Mouse (Mus musculus) liver, postnatal 0 days (tissue): ENCODE data around the gene Il18rap. TPM values are rescaled to one million over a fixed set of nuclear protein-coding genes. Genes with fewer than 3 reads are reported as not detected.

Experiments
- ATAC-seq: fragments of 200-750 bp; cut with Nextera tagmentation; 2 replicates; pipeline ENCODE4 v1.8.0; 2017; ENCODE audit warnings: mild to moderate bottlenecking, moderate library complexity
- DNase-seq: peaks from one replicate; pipeline ENCODE4 v3.0.0-alpha.2; 2016
- H3K27ac ChIP-seq: fragments of 300-500 bp; sonication (generic); 2 replicates; pipeline ENCODE4 v1.5.1; 2014; ENCODE audit warnings: antibody characterized with exemption, moderate library complexity, mild to moderate bottlenecking, low read depth
- H3K27me3 ChIP-seq: fragments of 300-500 bp; sonication (generic); 2 replicates; pipeline ENCODE4 v1.6.1; 2014; ENCODE audit warnings: low read length, control low read depth, mixed read lengths; ENCODE audit not compliant: insufficient read depth
- H3K36me3 ChIP-seq: fragments of 300-500 bp; sonication (generic); replicated peaks from 2 replicates; pipeline ENCODE4 v1.6.1; 2014; ENCODE audit warnings: mild to moderate bottlenecking, control low read depth, low read length, moderate library complexity, mixed read lengths; ENCODE audit not compliant: insufficient read depth
- H3K4me1 ChIP-seq: fragments of 300-500 bp; sonication (generic); 2 replicates; pipeline ENCODE4 v1.6.1; 2014; ENCODE audit warnings: antibody characterized with exemption, mild to moderate bottlenecking, control low read depth; ENCODE audit not compliant: insufficient read depth
- H3K4me2 ChIP-seq: fragments of 300-500 bp; sonication (generic); 2 replicates; pipeline ENCODE4 v1.6.1; 2014; ENCODE audit warnings: low read depth, mild to moderate bottlenecking, low read length, moderate library complexity, mixed read lengths
- H3K4me3 ChIP-seq: fragments of 300-500 bp; sonication (generic); 2 replicates; pipeline ENCODE4 v1.5.1; 2014; ENCODE audit warnings: low read depth, low read length
- H3K9ac ChIP-seq: fragments of 300-500 bp; sonication (generic); replicated peaks from 2 replicates; pipeline ENCODE4 v1.6.1; 2014; ENCODE audit warnings: mild to moderate bottlenecking, moderate library complexity
- H3K9me3 ChIP-seq: fragments of 300-500 bp; sonication (generic); 2 replicates; pipeline ENCODE4 v1.6.1; 2016; ENCODE audit warnings: mild to moderate bottlenecking, control low read depth, low read length, mixed read lengths
- CTCF ChIP-seq: sonication (generic); IDR thresholded peaks from 2 replicates; pipeline ENCODE4 v1.5.1; 2016; ENCODE audit warnings: antibody characterized with exemption, low read depth
- EP300 ChIP-seq: IDR thresholded peaks from 2 replicates; pipeline ENCODE4 v1.6.1; 2016; ENCODE audit warnings: antibody characterized with exemption, low read depth, mild to moderate bottlenecking
- WGBS: fragments of 180-500 bp; shearing (Covaris S2); extraction: QIAGEN DNeasy Blood & Tissue Kit; methylation state at CpG from one replicate; pipeline ENCODE4 v1.1.7; 2014; ENCODE audit not compliant: insufficient replicate concordance; 5-methylcytosine and 5-hydroxymethylcytosine counted together
- polyA plus RNA-seq: library from polyadenylated mRNA; unstranded; fragments of >200 nt; fragmentation: Nextera tagmentation; extraction: Ambion mirVana; gene quantifications from 2 replicates; pipeline ENCODE4 v1.2.1, GENCODE M21; 2015

Gene Il18rap
- polyA plus RNA-seq, 1 experiment from 2014 or later, result 1.7 TPM

- no peaks in the 10 kb centered on the region for H3K9me3 ChIP-seq
- no peak overlapping the region for H3K4me2 ChIP-seq
- DNase-seq, result no peak
- 37% methylated on average over 4 of the region's 4 CpGs for WGBS
- no peaks in the 10 kb centered on the region for H3K36me3 ChIP-seq
- no peak overlapping the region for H3K27ac ChIP-seq
- no peak overlapping the region for H3K9ac ChIP-seq
- no peak overlapping the region for H3K4me3 ChIP-seq
- no peak for ATAC-seq
- TF ChIP-seq EP300 (no peak), CTCF (no peak)
- peaks cover 4% of the 10 kb centered on the region; the same call in 1 of the 2 replicates for H3K4me1 ChIP-seq
- H3K27me3 ChIP-seq, result no peaks in the 10 kb centered on the region
Measured at GRCm38 (mm10) chr1:40501126-40501525, 14.0 kb upstream of the Il18rap start.

DNA sequence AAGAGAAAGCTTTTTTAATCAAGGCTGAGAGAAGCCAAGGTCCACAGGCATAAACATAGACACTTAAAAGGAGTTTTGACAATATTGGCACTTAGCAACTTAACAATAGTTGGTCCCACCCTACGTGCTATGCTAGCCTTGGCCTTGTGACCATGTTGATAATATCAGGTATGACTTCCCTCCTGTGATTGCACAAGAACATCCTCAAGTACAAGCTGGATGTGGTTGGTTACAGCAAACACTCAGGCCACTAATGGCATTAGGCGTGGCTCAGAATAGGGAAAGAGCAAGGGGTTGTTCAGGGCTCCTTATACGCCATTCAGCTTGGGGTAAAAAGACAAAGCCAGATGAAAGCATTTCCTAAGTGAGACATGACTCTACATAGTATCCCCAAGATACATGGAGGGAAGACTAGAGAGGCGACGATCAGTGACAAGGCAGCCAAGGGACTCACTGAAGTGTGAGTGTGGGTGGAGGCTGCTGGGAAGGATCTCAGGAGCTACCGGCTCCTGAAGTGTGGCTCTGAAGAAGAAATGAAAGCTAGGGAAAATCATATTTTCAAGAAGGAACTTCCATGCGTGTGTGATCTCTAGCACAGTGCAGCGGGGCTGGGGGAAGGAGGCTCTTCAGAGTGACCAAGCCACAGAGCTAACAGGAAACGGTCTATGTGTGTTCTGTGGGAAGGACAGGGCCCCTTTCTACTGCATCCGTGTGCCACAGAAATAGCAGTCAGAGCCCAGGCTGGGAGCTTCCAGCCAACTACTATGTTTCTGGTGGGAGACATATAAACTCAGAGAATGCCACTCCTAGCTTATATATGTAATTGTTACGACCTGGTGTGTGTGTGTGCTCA, 13.4 kb upstream of the Il18rap start:
- Histone ChIP-seq H3K27ac (peak overlapping the region; percentile 78), H3K36me3 (no peaks in the 10 kb centered on the region), H3K4me2 (peak overlapping the region; percentile 35), H3K9ac (no peak overlapping the region), H3K4me1 (peaks cover 4% of the 10 kb centered on the region; the same call in 1 of the 2 replicates), H3K9me3 (no peaks in the 10 kb centered on the region), H3K4me3 (no peak overlapping the region), H3K27me3 (no peaks in the 10 kb centered on the region)
- TF ChIP-seq EP300, result no peak
- no peak for TF ChIP-seq CTCF
- ATAC-seq, result 0 out of 2 replicates have a peak, but pooled peaks have one; percentile 23
- 35% methylated on average over 11 of the region's 11 CpGs for WGBS
- no peak for DNase-seq

DNA sequence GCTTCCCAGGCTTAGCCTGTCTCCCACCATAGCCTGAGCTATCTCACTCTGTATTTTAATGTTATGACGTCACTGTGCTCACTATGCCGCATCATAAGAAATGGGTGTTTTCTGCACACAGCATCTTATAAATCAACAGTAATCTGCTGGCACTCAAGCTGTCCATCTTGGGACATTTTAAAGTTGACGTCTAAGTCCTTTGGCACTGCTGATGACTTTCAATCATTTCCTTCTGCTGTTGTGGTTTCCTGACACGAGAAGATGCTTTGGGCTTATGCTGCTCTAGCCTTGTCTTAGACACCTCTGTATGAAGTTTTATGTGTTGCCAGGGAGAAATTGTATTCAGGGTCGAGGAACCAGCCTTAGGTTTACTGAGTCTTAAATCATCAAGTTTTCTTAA, 10.6 kb upstream of the Il18rap start:
- no peak overlapping the region for H3K4me3 ChIP-seq
- H3K9me3 ChIP-seq, result no peaks in the 10 kb centered on the region
- H3K27me3 ChIP-seq, result no peaks in the 10 kb centered on the region
- ATAC-seq (no peak), DNase-seq (no peak)
- no peak overlapping the region for H3K4me2 ChIP-seq
- H3K36me3 ChIP-seq, result no peaks in the 10 kb centered on the region
- H3K4me1 ChIP-seq, result peaks cover 4% of the 10 kb centered on the region; the same call in 1 of the 2 replicates
- no peak for TF ChIP-seq CTCF
- TF ChIP-seq EP300, result no peak
- no peak overlapping the region for H3K27ac ChIP-seq
- 38% methylated on average over 5 of the region's 5 CpGs for WGBS
- no peak overlapping the region for H3K9ac ChIP-seq

- H3K4me3 ChIP-seq, result peak overlapping the region; percentile 28
- peak; percentile 20 for DNase-seq
- no peak overlapping the region for H3K9ac ChIP-seq
- H3K4me2 ChIP-seq, result 0 out of 2 replicates have a peak overlapping the region, but pooled peaks have one; percentile 1
- no peaks in the 10 kb centered on the region for H3K36me3 ChIP-seq
- WGBS, result 63% methylated on average over 6 of the region's 6 CpGs
- H3K9me3 ChIP-seq, result no peaks in the 10 kb centered on the region
- no peak for ATAC-seq
- peak overlapping the region; percentile 57; the same call in 1 of the 2 replicates for H3K27ac ChIP-seq
- no peaks in the 10 kb centered on the region for H3K27me3 ChIP-seq
- TF ChIP-seq CTCF (no peak), EP300 (no peak)
- no peaks in the 10 kb centered on the region for H3K4me1 ChIP-seq
Measured at GRCm38 (mm10) chr1:40516364-40516763, 1.2 kb downstream of the Il18rap start.

DNA sequence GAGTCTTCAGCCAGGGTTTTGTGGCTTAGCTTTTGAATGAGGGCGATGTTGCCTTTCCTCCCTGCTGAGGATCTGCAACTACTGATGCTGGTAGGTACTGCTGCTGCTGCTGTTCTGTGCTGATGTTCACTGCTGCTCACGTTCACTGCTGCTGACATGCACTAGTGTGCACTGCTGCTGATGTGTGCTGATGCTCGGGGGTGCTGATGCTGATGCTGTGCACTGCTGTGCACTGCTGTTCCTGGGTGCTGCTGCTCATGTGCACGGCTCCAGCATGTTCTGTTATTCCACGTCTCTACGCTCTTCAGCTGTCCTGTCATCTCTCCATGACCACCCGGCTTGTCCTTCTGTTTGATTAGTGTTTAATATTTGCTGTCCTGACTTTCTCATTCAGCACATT, 7.8 kb downstream of the Il18rap start:
- DNase-seq, result no peak
- H3K9me3 ChIP-seq, result no peaks in the 10 kb centered on the region
- H3K36me3 ChIP-seq, result no peaks in the 10 kb centered on the region
- H3K4me1 ChIP-seq, result no peaks in the 10 kb centered on the region
- no peak overlapping the region for H3K4me3 ChIP-seq
- H3K9ac ChIP-seq, result no peak overlapping the region
- no peak overlapping the region for H3K4me2 ChIP-seq
- 74% methylated on average over 7 of the region's 7 CpGs for WGBS
- no peak for ATAC-seq
- TF ChIP-seq CTCF (no peak), EP300 (no peak)
- H3K27me3 ChIP-seq, result no peaks in the 10 kb centered on the region
- H3K27ac ChIP-seq, result no peak overlapping the region

- DNase-seq (no peak), ATAC-seq (no peak)
- Histone ChIP-seq H3K4me3 (no peak overlapping the region), H3K9ac (no peak overlapping the region), H3K27me3 (no peaks in the 10 kb centered on the region), H3K4me2 (no peak overlapping the region), H3K9me3 (no peaks in the 10 kb centered on the region), H3K27ac (no peak overlapping the region), H3K36me3 (no peaks in the 10 kb centered on the region), H3K4me1 (no peaks in the 10 kb centered on the region)
- 71% methylated on average over 5 of the region's 5 CpGs for WGBS
- TF ChIP-seq CTCF (no peak), EP300 (no peak)
Measured at GRCm38 (mm10) chr1:40523971-40524722, 9.0 kb downstream of the Il18rap start.
